Mouse (Mus musculus) midbrain, embryonic 10.5 days (tissue): Measurements from ENCODE around the gene Gne. TPM values are rescaled to one million over a fixed set of nuclear protein-coding genes. Genes with fewer than 3 reads are reported as not detected.
A peak's percentile ranks its signal among the peaks of the same experiment; 100 is the strongest.

Experiments
- DNase-seq: peaks from one replicate; pipeline ENCODE4 v3.0.0-alpha.2; 2017; ENCODE audit warnings: low spot score
- H3K27ac ChIP-seq: fragments of 300-500 bp; sonication (generic); replicated peaks from 2 replicates; pipeline ENCODE4 v1.5.1; 2016; ENCODE audit warnings: mild to moderate bottlenecking
- H3K27me3 ChIP-seq: fragments of 300-500 bp; sonication (generic); 2 replicates; pipeline ENCODE4 v1.6.1; 2016; ENCODE audit warnings: low read depth, mild to moderate bottlenecking; ENCODE audit not compliant: poor library complexity, severe bottlenecking
- H3K36me3 ChIP-seq: fragments of 300-500 bp; sonication (generic); 2 replicates; pipeline ENCODE4 v1.6.1; 2016; ENCODE audit warnings: mild to moderate bottlenecking, moderate library complexity
- H3K4me1 ChIP-seq: fragments of 300-500 bp; sonication (generic); 2 replicates; pipeline ENCODE4 v1.6.1; 2016
- H3K4me3 ChIP-seq: fragments of 300-500 bp; sonication (generic); 2 replicates; pipeline ENCODE4 v1.5.1; 2016; ENCODE audit warnings: mild to moderate bottlenecking, moderate library complexity
- H3K9me3 ChIP-seq: fragments of 300-500 bp; sonication (generic); replicated peaks from 2 replicates; pipeline ENCODE4 v1.6.1; 2016; ENCODE audit warnings: mild to moderate bottlenecking
- WGBS: fragments of 180-500 bp; shearing (Covaris S2); methylation state at CpG from one replicate; pipeline ENCODE4 v1.1.7; 2016; 5-methylcytosine and 5-hydroxymethylcytosine counted together
- polyA plus RNA-seq: library from polyadenylated mRNA; unstranded; fragments of >200 nt; fragmentation: Nextera tagmentation; extraction: Ambion mirVana; gene quantifications from 2 replicates; pipeline ENCODE4 v1.2.1, GENCODE M21; 2016

Gne gene
- polyA plus RNA-seq, 1 experiment from 2014 or later: 17.6 TPM

GRCm38 (mm10) chr4:44097576-44098335 is 13.8 kb upstream of the Gne start:
- Histone ChIP-seq H3K9me3 (no peaks in the 10 kb centered on the region), H3K36me3 (no peaks in the 10 kb centered on the region), H3K27ac (no peak overlapping the region), H3K27me3 (no peaks in the 10 kb centered on the region), H3K4me1 (no peaks in the 10 kb centered on the region; the same call in 1 of the 2 replicates), H3K4me3 (no peak overlapping the region)
- DNase-seq: no peak
- WGBS: 64% methylated on average over 11 of the region's 11 CpGs

GRCm38 (mm10) chr4:44094475-44094874 is 10.5 kb upstream of the Gne start:
- H3K36me3 ChIP-seq: no peaks in the 10 kb centered on the region
- no peaks in the 10 kb centered on the region; the same call in 1 of the 2 replicates for H3K4me1 ChIP-seq
- H3K27me3 ChIP-seq: no peaks in the 10 kb centered on the region
- DNase-seq: no peak
- no peak overlapping the region for H3K4me3 ChIP-seq
- H3K9me3 ChIP-seq: no peaks in the 10 kb centered on the region
- no peak overlapping the region for H3K27ac ChIP-seq
- WGBS: 87% methylated on average over 4 of the region's 4 CpGs

- no peak overlapping the region for H3K4me3 ChIP-seq
- 83% methylated on average over 11 of the region's 11 CpGs for WGBS
- H3K4me1 ChIP-seq: no peaks in the 10 kb centered on the region; the same call in 1 of the 2 replicates
- no peak overlapping the region for H3K27ac ChIP-seq
- no peaks in the 10 kb centered on the region for H3K36me3 ChIP-seq
- H3K9me3 ChIP-seq: no peaks in the 10 kb centered on the region
- H3K27me3 ChIP-seq: no peaks in the 10 kb centered on the region
- no peak for DNase-seq
Measured at GRCm38 (mm10) chr4:44092359-44092758, 8.4 kb upstream of the Gne start.

GRCm38 (mm10) chr4:44085566-44085965 is 1.6 kb upstream of the Gne start:
- 89% methylated on average over 3 of the region's 3 CpGs for WGBS
- Histone ChIP-seq H3K27ac (no peak overlapping the region), H3K36me3 (no peaks in the 10 kb centered on the region), H3K4me1 (peaks cover 4% of the 10 kb centered on the region; the same call in 1 of the 2 replicates), H3K27me3 (0 out of 2 replicates have a peak, but pooled peaks cover 4% of the 10 kb centered on the region), H3K4me3 (no peak overlapping the region), H3K9me3 (no peaks in the 10 kb centered on the region)
- DNase-seq: no peak

GRCm38 (mm10) chr4:44084602-44085325 is 787 bp upstream of the Gne start:
- peaks cover 4% of the 10 kb centered on the region; the same call in 1 of the 2 replicates for H3K4me1 ChIP-seq
- H3K27me3 ChIP-seq: 0 out of 2 replicates have a peak, but pooled peaks cover 4% of the 10 kb centered on the region
- DNase-seq: no peak
- H3K9me3 ChIP-seq: no peaks in the 10 kb centered on the region
- no peak overlapping the region for H3K4me3 ChIP-seq
- WGBS: 90% methylated on average over 13 of the region's 13 CpGs
- H3K36me3 ChIP-seq: no peaks in the 10 kb centered on the region
- no peak overlapping the region for H3K27ac ChIP-seq

GRCm38 (mm10) chr4:44078358-44078933 is 5.5 kb downstream of the Gne start:
- no peak for DNase-seq
- Histone ChIP-seq H3K9me3 (no peaks in the 10 kb centered on the region), H3K36me3 (no peaks in the 10 kb centered on the region), H3K27ac (no peak overlapping the region), H3K4me3 (no peak overlapping the region), H3K4me1 (no peaks in the 10 kb centered on the region), H3K27me3 (0 out of 2 replicates have a peak, but pooled peaks cover 5% of the 10 kb centered on the region)
- WGBS: 91% methylated on average over 7 of the region's 7 CpGs

GRCm38 (mm10) chr4:44074422-44074821 is 9.6 kb downstream of the Gne start:
- Histone ChIP-seq H3K9me3 (no peaks in the 10 kb centered on the region), H3K27me3 (peaks cover 24% of the 10 kb centered on the region), H3K4me3 (no peak overlapping the region), H3K36me3 (no peaks in the 10 kb centered on the region), H3K4me1 (peaks cover 23% of the 10 kb centered on the region), H3K27ac (no peak overlapping the region)
- no peak for DNase-seq
- WGBS: 82% methylated on average over 4 of the region's 4 CpGs

GRCm38 (mm10) chr4:44073799-44074198 is 10.2 kb downstream of the Gne start:
- H3K4me1 ChIP-seq: peaks cover 24% of the 10 kb centered on the region
- H3K27ac ChIP-seq: no peak overlapping the region
- H3K27me3 ChIP-seq: peaks cover 26% of the 10 kb centered on the region
- no peak for DNase-seq
- WGBS: 80% methylated on average over 3 of the region's 3 CpGs
- H3K4me3 ChIP-seq: no peak overlapping the region
- no peaks in the 10 kb centered on the region for H3K9me3 ChIP-seq
- no peaks in the 10 kb centered on the region for H3K36me3 ChIP-seq

- H3K27me3 ChIP-seq: peaks cover 26% of the 10 kb centered on the region
- peaks cover 28% of the 10 kb centered on the region for H3K4me1 ChIP-seq
- H3K36me3 ChIP-seq: no peaks in the 10 kb centered on the region
- H3K4me3 ChIP-seq: peak overlapping the region; percentile 84
- 9% methylated on average over 9 of the region's 9 CpGs for WGBS
- DNase-seq: no peak
- H3K27ac ChIP-seq: peak overlapping the region; percentile 87
- H3K9me3 ChIP-seq: no peaks in the 10 kb centered on the region
Measured at GRCm38 (mm10) chr4:44072873-44073441, 11.0 kb downstream of the Gne start.

GRCm38 (mm10) chr4:44072146-44072872 is 11.7 kb downstream of the Gne start:
- no peaks in the 10 kb centered on the region for H3K36me3 ChIP-seq
- peak overlapping the region; percentile 87 for H3K27ac ChIP-seq
- H3K27me3 ChIP-seq: peaks cover 31% of the 10 kb centered on the region
- peak overlapping the region; percentile 84 for H3K4me3 ChIP-seq
- peak; percentile 92 for DNase-seq
- WGBS: under 1% methylated on average over 70 of the region's 70 CpGs
- H3K4me1 ChIP-seq: peaks cover 28% of the 10 kb centered on the region
- H3K9me3 ChIP-seq: no peaks in the 10 kb centered on the region

- Histone ChIP-seq H3K4me1 (peaks cover 28% of the 10 kb centered on the region), H3K9me3 (no peaks in the 10 kb centered on the region), H3K27me3 (peaks cover 31% of the 10 kb centered on the region), H3K4me3 (peak overlapping the region; percentile 84), H3K27ac (peak overlapping the region; percentile 87; the same call in 1 of the 2 replicates), H3K36me3 (no peaks in the 10 kb centered on the region)
- no peak for DNase-seq
- 17% methylated on average over 11 of the region's 11 CpGs for WGBS
Measured at GRCm38 (mm10) chr4:44071741-44072145, 12.2 kb downstream of the Gne start.

- WGBS: 81% methylated on average over 4 of the region's 4 CpGs
- Histone ChIP-seq H3K27ac (no peak overlapping the region), H3K9me3 (no peaks in the 10 kb centered on the region), H3K4me1 (peaks cover 29% of the 10 kb centered on the region), H3K4me3 (no peak overlapping the region), H3K36me3 (no peaks in the 10 kb centered on the region), H3K27me3 (peaks cover 32% of the 10 kb centered on the region)
- no peak for DNase-seq
Measured at GRCm38 (mm10) chr4:44070641-44071040, 13.3 kb downstream of the Gne start.
